Mouse (Mus musculus) MEL (cell line): ENCODE results near the gene Gfra1. TPM values are rescaled to one million over a fixed set of nuclear protein-coding genes. Genes with fewer than 3 reads are reported as not detected.

Source experiments
- DNase-seq: peaks from one replicate; pipeline ENCODE4 v3.0.0; 2011; ENCODE audit warnings: low read depth, low spot score
- H3K27ac ChIP-seq: 2 replicates; pipeline ENCODE4 v1.5.1; 2012; ENCODE audit warnings: low read depth, mild to moderate bottlenecking, control low read depth, low read length, moderate library complexity; ENCODE audit not compliant: control insufficient read depth
- H3K27me3 ChIP-seq, 2 experiments: fragments of 150-350 bp in 1 of 2; sonication (generic) in 1 of 2; 2 replicates each; pipeline ENCODE4 v1.6.1; 2012; ENCODE audit warnings: low read length in 2 of 2, mild to moderate bottlenecking in 2 of 2, improper control_type of control experiment in 1 of 2, moderate library complexity in 1 of 2; ENCODE audit not compliant: insufficient read depth in 2 of 2, control insufficient read depth in 1 of 2
- H3K36me3 ChIP-seq, 2 experiments: 2 replicates each; pipeline ENCODE4 v1.6.1; 2012 to 2014; ENCODE audit warnings: low read length in 2 of 2, improper control_type of control experiment in 1 of 2, inconsistent platforms in 1 of 2, mild to moderate bottlenecking in 1 of 2; ENCODE audit not compliant: insufficient read depth in 2 of 2, control insufficient read depth in 1 of 2
- H3K4me1 ChIP-seq, 2 experiments: fragments of 150-350 bp in 1 of 2; sonication (generic) in 1 of 2; 2 replicates each; pipeline ENCODE4 v1.6.1; 2012; ENCODE audit warnings: low read length in 2 of 2, improper control_type of control experiment in 1 of 2, mild to moderate bottlenecking in 1 of 2; ENCODE audit not compliant: insufficient read depth in 2 of 2, control insufficient read depth in 1 of 2
- H3K4me3 ChIP-seq, 2 experiments: fragments of 150-350 bp in 1 of 2; sonication (generic) in 1 of 2; 2 replicates each; pipeline ENCODE4 v1.5.1; 2012; ENCODE audit warnings: low read depth in 2 of 2, low read length in 2 of 2, mild to moderate bottlenecking in 2 of 2, moderate library complexity in 2 of 2, control low read depth in 1 of 2, improper control_type of control experiment in 1 of 2; ENCODE audit not compliant: control insufficient read depth in 1 of 2, insufficient read depth in 1 of 2
- H3K79me2 ChIP-seq: 2 replicates; pipeline ENCODE4 v1.6.1; 2012; ENCODE audit warnings: mild to moderate bottlenecking, low read length, moderate library complexity; ENCODE audit not compliant: control insufficient read depth, poor library complexity, insufficient read depth
- H3K9ac ChIP-seq: 2 replicates; pipeline ENCODE4 v1.6.1; 2012; ENCODE audit warnings: low read depth, mild to moderate bottlenecking, control low read depth, low read length, moderate library complexity; ENCODE audit not compliant: control insufficient read depth, poor library complexity, severe bottlenecking
- H3K9me3 ChIP-seq: fragments of 150-350 bp; sonication (generic); replicated peaks from 2 replicates; pipeline ENCODE4 v1.6.1; 2012; ENCODE audit warnings: mild to moderate bottlenecking, low read length, improper control_type of control experiment, moderate library complexity; ENCODE audit not compliant: insufficient read depth
- BHLHE40 ChIP-seq: IDR thresholded peaks from 2 replicates; pipeline ENCODE4 v1.6.1; 2012; ENCODE audit warnings: low read depth, mild to moderate bottlenecking, inconsistent platforms, low read length, improper control_type of control experiment, borderline replicate concordance
- CHD1 ChIP-seq: IDR thresholded peaks from 2 replicates; pipeline ENCODE4 v1.6.1; 2012; ENCODE audit warnings: low read depth, mild to moderate bottlenecking, inconsistent platforms, low read length, improper control_type of control experiment
- CHD2 ChIP-seq: IDR thresholded peaks from 2 replicates; pipeline ENCODE4 v1.6.1; 2011; ENCODE audit warnings: low read length, improper control_type of control experiment
- CTCF ChIP-seq, 3 experiments: IDR thresholded peaks in 2 of 3; conservative IDR thresholded peaks in 1 of 3; 2 replicates each; pipeline ENCODE4 v1.5.1; 2011 to 2012; ENCODE audit warnings: low read length in 3 of 3, low read depth in 2 of 3, mild to moderate bottlenecking in 2 of 3, improper control_type of control experiment in 1 of 3, inconsistent platforms in 1 of 3, mixed read lengths in 1 of 3, moderate library complexity in 1 of 3; ENCODE audit not compliant: control insufficient read depth in 1 of 3, insufficient read depth in 1 of 3, poor library complexity in 1 of 3, severe bottlenecking in 1 of 3
- ETS1 ChIP-seq: IDR thresholded peaks from 2 replicates; pipeline ENCODE4 v1.6.1; 2012; ENCODE audit warnings: low read depth, mild to moderate bottlenecking, inconsistent platforms, low read length, improper control_type of control experiment, moderate library complexity
- GATA1 ChIP-seq: IDR thresholded peaks from 2 replicates; pipeline ENCODE4 v1.6.1; 2011; ENCODE audit warnings: low read depth, low read length, improper control_type of control experiment
- MAX ChIP-seq: IDR thresholded peaks from 2 replicates; pipeline ENCODE4 v1.6.1; 2011; ENCODE audit warnings: low read length, improper control_type of control experiment
- MYB ChIP-seq: IDR thresholded peaks from 2 replicates; pipeline ENCODE4 v1.6.1; 2011; ENCODE audit warnings: mild to moderate bottlenecking, low read depth, low read length, improper control_type of control experiment
- POLR2A ChIP-seq, 2 experiments: IDR thresholded peaks; 2 replicates each; pipeline ENCODE4 v1.6.1; 2011 to 2012; ENCODE audit warnings: low read length in 2 of 2, mild to moderate bottlenecking in 2 of 2, control low read depth in 1 of 2, improper control_type of control experiment in 1 of 2, low read depth in 1 of 2, moderate library complexity in 1 of 2; ENCODE audit not compliant: control insufficient read depth in 1 of 2, insufficient read depth in 1 of 2, poor library complexity in 1 of 2
- POLR2AphosphoS2 ChIP-seq: IDR thresholded peaks from 2 replicates; pipeline ENCODE4 v1.6.1; 2011; ENCODE audit warnings: low read length, improper control_type of control experiment
- POLR2AphosphoS5 ChIP-seq: IDR thresholded peaks from 2 replicates; pipeline ENCODE4 v1.6.1; 2012; ENCODE audit warnings: low read depth, borderline replicate concordance, mild to moderate bottlenecking, inconsistent platforms, low read length, moderate library complexity, mixed read lengths
- RAD21 ChIP-seq: IDR thresholded peaks from 2 replicates; pipeline ENCODE4 v1.6.1; 2011; ENCODE audit warnings: mild to moderate bottlenecking, low read depth, low read length, improper control_type of control experiment
- SIN3A ChIP-seq: IDR thresholded peaks from 2 replicates; pipeline ENCODE4 v1.6.1; 2012; ENCODE audit warnings: low read length, improper control_type of control experiment, inconsistent platforms
- TAL1 ChIP-seq: IDR thresholded peaks from 2 replicates; pipeline ENCODE4 v1.6.1; 2012; ENCODE audit warnings: mild to moderate bottlenecking, inconsistent platforms, low read length, moderate library complexity, mixed read lengths
- ZKSCAN1 ChIP-seq: IDR thresholded peaks from 2 replicates; pipeline ENCODE4 v1.6.1; 2012; ENCODE audit warnings: low read depth, mild to moderate bottlenecking, inconsistent platforms, low read length, improper control_type of control experiment, moderate library complexity
- ZMIZ1 ChIP-seq: IDR thresholded peaks from 2 replicates; pipeline ENCODE4 v1.6.1; 2012; ENCODE audit warnings: low read depth, mild to moderate bottlenecking, inconsistent platforms, low read length, improper control_type of control experiment, moderate library complexity
- ZNF384 ChIP-seq: IDR thresholded peaks from 2 replicates; pipeline ENCODE4 v1.6.1; 2012; ENCODE audit warnings: low read depth, mild to moderate bottlenecking, inconsistent platforms, low read length, improper control_type of control experiment
- polyA plus RNA-seq, 2 experiments: library from polyadenylated mRNA; stranded (reverse) in 1 of 2; unstranded in 1 of 2; fragments of >175 nt in 1 of 2; fragments of >200 nt in 1 of 2; gene quantifications; 2 replicates each; pipeline versions ENCODE4 v1.2.1 to v1.2.4; 2012; ENCODE audit warnings: low replicate concordance in 2 of 2, low read depth in 1 of 2; ENCODE audit not compliant: insufficient read length in 2 of 2, insufficient read depth in 1 of 2, missing spikeins in 1 of 2
- total RNA-seq: library from RNA; depleted of rRNA; stranded (reverse); fragments of 300-350 nt; gene quantifications from 2 replicates; pipeline ENCODE4 v1.2.3, GENCODE M21; 2012

Gene Gfra1
- total and polyA plus RNA-seq, 3 experiments, result not detected

- no peak overlapping the region for H3K9ac ChIP-seq
- TF ChIP-seq ZKSCAN1 (peak; percentile 86), POLR2AphosphoS5 (no peak), GATA1 (no peak), MAX (no peak), POLR2A (IDR thresholded peaks at IDR 0.05; ENCODE audit: control insufficient read depth in 1 of 2, insufficient read depth in 1 of 2, low read depth in 1 of 2, low read length in 2 of 2, poor library complexity in 1 of 2) (no peak), CHD2 (no peak), ZMIZ1 (no peak), ZNF384 (no peak)
- no peaks in the 10 kb centered on the region for H3K9me3 ChIP-seq
- H3K27me3 ChIP-seq, result no peaks in the 10 kb centered on the region
- no peaks in the 10 kb centered on the region for H3K4me1 ChIP-seq
- no peak overlapping the region for H3K27ac ChIP-seq
- no peaks in the 10 kb centered on the region for H3K79me2 ChIP-seq
- DNase-seq, result no peak
- H3K36me3 ChIP-seq, result no peaks in the 10 kb centered on the region
- no peak overlapping the region for H3K4me3 ChIP-seq
Measured at GRCm38 (mm10) chr19:58424928-58425327, 30.8 kb downstream of the Gfra1 start.

- Histone ChIP-seq H3K4me3 (no peak overlapping the region), H3K27me3 (no peaks in the 10 kb centered on the region), H3K79me2 (no peaks in the 10 kb centered on the region), H3K4me1 (no peaks in the 10 kb centered on the region), H3K27ac (no peak overlapping the region), H3K9me3 (no peaks in the 10 kb centered on the region), H3K9ac (no peak overlapping the region), H3K36me3 (no peaks in the 10 kb centered on the region)
- TF ChIP-seq BHLHE40 (no peak), ZNF384 (no peak), GATA1 (no peak), POLR2AphosphoS2 (no peak), MYB (no peak), RAD21 (no peak), POLR2A (IDR thresholded peaks at IDR 0.05; ENCODE audit: control insufficient read depth in 1 of 2, insufficient read depth in 1 of 2, low read depth in 1 of 2, low read length in 2 of 2, poor library complexity in 1 of 2) (no peak), SIN3A (no peak), CHD1 (no peak), CTCF (IDR thresholded peaks at IDR 0.05 in 2 of 3, conservative IDR thresholded peaks at IDR 0.05 in 1 of 3; ENCODE audit: control insufficient read depth in 1 of 3, insufficient read depth in 1 of 3, low read depth in 2 of 3, low read length in 3 of 3, poor library complexity in 1 of 3, severe bottlenecking in 1 of 3) (no peak), ETS1 (no peak), TAL1 (no peak)
- DNase-seq, result no peak
Measured at GRCm38 (mm10) chr19:58424179-58424578, 31.5 kb downstream of the Gfra1 start.
